Mouse (Mus musculus) liver, postnatal 0 days (tissue): Measurements from ENCODE around the gene Wnt3a.

Source experiments
- CTCF ChIP-seq: sonication (generic); IDR thresholded peaks from 2 replicates; pipeline ENCODE4 v1.5.1; 2016; ENCODE audit warnings: antibody characterized with exemption, low read depth
- EP300 ChIP-seq: IDR thresholded peaks from 2 replicates; pipeline ENCODE4 v1.6.1; 2016; ENCODE audit warnings: antibody characterized with exemption, low read depth, mild to moderate bottlenecking

DNA sequence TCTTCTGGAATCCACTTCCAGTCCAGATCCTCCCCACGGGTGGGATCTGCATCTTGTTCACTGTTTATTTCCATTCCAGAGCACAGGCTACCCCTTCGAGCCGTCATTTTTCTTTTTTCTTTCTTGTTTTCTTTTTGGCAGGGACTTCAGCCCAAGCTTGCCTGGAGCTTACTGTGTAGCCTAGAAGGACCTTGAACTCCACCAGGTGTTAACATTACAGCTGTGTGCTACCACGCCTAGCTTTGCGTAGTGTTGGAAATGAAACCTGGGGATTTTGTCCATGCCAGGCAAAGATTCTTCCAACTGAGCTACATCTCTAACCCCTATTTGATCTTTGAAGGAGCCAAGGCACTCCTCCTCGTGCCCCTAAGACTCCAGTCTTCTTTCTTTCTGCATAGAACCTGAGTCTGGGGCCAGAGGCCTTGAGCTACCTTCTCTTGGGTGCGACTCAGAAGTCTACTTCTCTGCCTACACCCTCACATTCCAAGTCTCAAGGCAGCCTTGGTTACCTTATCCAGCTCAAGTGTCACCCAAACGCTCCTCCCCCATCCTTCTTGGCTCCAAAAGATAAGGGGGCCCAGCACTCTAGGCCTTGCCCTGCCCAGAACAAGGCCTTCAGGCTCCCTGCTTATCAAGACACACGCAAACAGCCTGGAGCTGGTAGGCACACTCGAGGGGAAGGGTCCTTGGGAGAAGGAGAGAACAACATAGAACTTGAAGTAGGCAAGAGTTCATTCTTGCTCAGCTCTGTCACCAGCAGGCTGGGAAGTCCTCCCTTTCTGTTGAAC, 29.7 kb downstream of the Wnt3a start:
- TF ChIP-seq CTCF (no peak), EP300 (peak; percentile 91)
